Mouse (Mus musculus) right cerebral cortex, postnatal 10 days (tissue): Measurements from ENCODE around the gene Ttf1.

ENCODE experiments used
- DNase-seq, 2 experiments: peaks; one replicate each; pipeline ENCODE4 v3.0.0; 2021; ENCODE audit warnings: low spot score in 2 of 2

Ttf1 gene

DNA sequence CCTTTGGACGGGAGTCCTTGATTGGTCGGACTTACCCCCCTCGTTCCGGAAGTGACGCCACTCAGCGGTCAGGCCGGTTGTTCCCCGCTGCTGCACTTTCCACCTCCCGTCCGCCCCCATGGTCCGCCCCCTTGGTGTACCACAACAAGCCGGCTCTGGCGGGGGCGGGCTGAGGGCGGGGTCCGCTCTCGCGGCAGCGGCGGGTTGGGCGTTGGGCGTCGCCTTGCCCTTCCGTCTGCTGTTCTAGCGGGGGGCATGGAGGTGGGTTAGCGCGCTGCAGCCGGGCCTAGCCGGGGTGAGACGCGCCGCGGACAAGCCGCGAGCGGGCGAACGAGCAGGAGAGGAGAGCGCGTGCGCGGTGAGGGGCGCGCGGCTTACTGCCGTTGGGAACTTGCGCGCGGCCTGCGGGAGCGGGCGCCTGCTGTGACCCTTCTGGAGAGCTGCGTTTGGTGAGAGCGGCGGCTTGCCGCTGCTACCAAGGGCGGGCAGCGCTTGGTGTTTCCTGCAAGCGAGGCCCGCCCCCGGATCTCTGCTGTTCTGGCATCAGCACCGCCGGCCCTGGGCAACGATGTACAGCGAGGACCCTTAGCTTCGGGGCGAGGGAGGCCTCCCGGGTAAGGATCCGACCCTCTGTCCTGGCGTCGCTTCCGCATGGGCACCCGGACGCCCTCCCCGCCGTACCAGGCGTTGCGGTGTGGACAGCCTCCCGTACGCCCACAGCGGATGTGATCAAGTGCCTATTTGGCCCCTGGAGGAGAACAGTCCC lies 65.1 kb downstream of the Ttf1 start:
- peak; percentile 98 for DNase-seq

- no peak for DNase-seq
These were observed 70.2 kb downstream of the Ttf1 start for GRCm38 (mm10) chr2:29130118-29130899.

DNA sequence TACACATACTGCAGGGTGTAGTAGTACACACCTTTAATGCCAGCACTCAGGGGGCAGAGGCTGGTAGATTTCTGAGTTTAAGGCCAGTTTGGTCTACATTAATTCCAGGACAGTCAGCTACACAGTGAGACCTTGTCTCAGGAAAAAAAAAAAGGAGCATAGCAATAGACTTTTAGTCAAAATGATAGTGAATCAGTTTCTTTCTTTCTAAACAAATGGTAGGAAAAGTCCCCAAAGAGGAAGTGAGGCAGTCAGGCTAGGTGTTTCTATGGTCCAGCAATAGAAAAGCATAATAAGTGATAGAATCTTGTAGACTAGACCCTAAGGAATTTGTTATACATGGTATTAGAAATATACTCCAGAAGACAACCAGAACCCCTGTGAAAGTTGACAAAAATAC lies 75.1 kb downstream of the Ttf1 start:
- DNase-seq = no peak
